Mouse (Mus musculus): ENCODE results near the gene C1rl.
"Not testable (repeated sequence)": the region's sequence is repeated elsewhere in the genome, so short reads cannot be mapped to it uniquely, and the experiment has no call there.

The C1rl gene

GRCm38 (mm10) chr6:124472801-124473200 is 20.1 kb upstream of the C1rl start:
- DNase-seq (ENCODE audit: low spot score) = no peak

GRCm38 (mm10) chr6:124474621-124475020 is 18.3 kb upstream of the C1rl start:
- DNase-seq (ENCODE audit: low spot score) = no peak

GRCm38 (mm10) chr6:124475335-124476075 is 17.4 kb upstream of the C1rl start:
- DNase-seq (ENCODE audit: low spot score) = not testable (repeated sequence)

- DNase-seq (ENCODE audit: low spot score) = no peak
Measured at GRCm38 (mm10) chr6:124476216-124476615, 16.7 kb upstream of the C1rl start.

GRCm38 (mm10) chr6:124476796-124477195 is 16.1 kb upstream of the C1rl start:
- DNase-seq (ENCODE audit: low spot score) = no peak

GRCm38 (mm10) chr6:124477221-124477655 is 15.7 kb upstream of the C1rl start:
- DNase-seq (ENCODE audit: low spot score) = no peak

GRCm38 (mm10) chr6:124477922-124478651 is 14.8 kb upstream of the C1rl start:
- DNase-seq (ENCODE audit: low spot score) = no peak

GRCm38 (mm10) chr6:124478874-124479572 is 13.9 kb upstream of the C1rl start:
- DNase-seq (ENCODE audit: low spot score) = no peak

GRCm38 (mm10) chr6:124479573-124479930 is 13.4 kb upstream of the C1rl start:
- DNase-seq (ENCODE audit: low spot score) = no peak

GRCm38 (mm10) chr6:124480295-124480694 is 12.6 kb upstream of the C1rl start:
- no peak for DNase-seq (ENCODE audit: low spot score)

GRCm38 (mm10) chr6:124481571-124481970 is 11.3 kb upstream of the C1rl start:
- DNase-seq (ENCODE audit: low spot score) = no peak

- not testable (repeated sequence) for DNase-seq (ENCODE audit: low spot score)
Measured at GRCm38 (mm10) chr6:124483831-124484230, 9.1 kb upstream of the C1rl start.

GRCm38 (mm10) chr6:124484851-124485250 is 8.1 kb upstream of the C1rl start:
- DNase-seq (ENCODE audit: low spot score) = no peak

GRCm38 (mm10) chr6:124485414-124486144 is 7.3 kb upstream of the C1rl start:
- DNase-seq (ENCODE audit: low spot score) = no peak

- no peak for DNase-seq (ENCODE audit: low spot score)
Measured at GRCm38 (mm10) chr6:124487509-124487908, 5.4 kb upstream of the C1rl start.

- DNase-seq (ENCODE audit: low spot score) = no peak
Measured at GRCm38 (mm10) chr6:124488952-124489351, 4.0 kb upstream of the C1rl start.

GRCm38 (mm10) chr6:124491427-124491826 is 1.5 kb upstream of the C1rl start:
- DNase-seq (ENCODE audit: low spot score) = no peak

- no peak for DNase-seq (ENCODE audit: low spot score)
Measured at GRCm38 (mm10) chr6:124493886-124494285, 973 bp downstream of the C1rl start.

GRCm38 (mm10) chr6:124496054-124496453 is 3.1 kb downstream of the C1rl start:
- no peak for DNase-seq (ENCODE audit: low spot score)

- DNase-seq (ENCODE audit: low spot score) = no peak
Measured at GRCm38 (mm10) chr6:124499914-124500566, 7.1 kb downstream of the C1rl start.

GRCm38 (mm10) chr6:124501473-124501872 is 8.6 kb downstream of the C1rl start:
- no peak for DNase-seq (ENCODE audit: low spot score)

GRCm38 (mm10) chr6:124502021-124502420 is 9.1 kb downstream of the C1rl start:
- no peak for DNase-seq (ENCODE audit: low spot score)

Data from urinary bladder, postnatal 10 days (tissue).